Mouse (Mus musculus) heart, embryonic 14.5 days (tissue): ENCODE data around the gene Abcc8. TPM values are rescaled to one million over a fixed set of nuclear protein-coding genes. Genes with fewer than 3 reads are reported as not detected.

Experiments used
- ATAC-seq: fragments of 200-750 bp; cut with Nextera tagmentation; 2 replicates; pipeline ENCODE4 v1.8.0; 2017; ENCODE audit warnings: low read depth, moderate TSS enrichment; ENCODE audit not compliant: insufficient number of reproducible peaks, insufficient read depth, low FRiP score
- H3K27ac ChIP-seq, 2 experiments: fragments of 200-500 bp in 1 of 2; fragments of 300-500 bp in 1 of 2; sonication (generic) in 1 of 2; replicated peaks in 1 of 2; 2 replicates each; pipeline ENCODE4 v1.5.1; 2012 to 2014; ENCODE audit warnings: low read depth in 2 of 2, low read length in 2 of 2, control low read depth in 1 of 2, mild to moderate bottlenecking in 1 of 2, mixed read lengths in 1 of 2; ENCODE audit not compliant: control insufficient read depth in 1 of 2, insufficient read depth in 1 of 2
- H3K27me3 ChIP-seq: fragments of 300-500 bp; sonication (generic); 2 replicates; pipeline ENCODE4 v1.6.1; 2014; ENCODE audit warnings: mild to moderate bottlenecking, low read length, control low read depth; ENCODE audit not compliant: control insufficient read depth, insufficient read depth
- H3K36me3 ChIP-seq: fragments of 300-500 bp; sonication (generic); 2 replicates; pipeline ENCODE4 v1.6.1; 2014; ENCODE audit warnings: mild to moderate bottlenecking, control low read depth, low read length, mixed read lengths; ENCODE audit not compliant: control insufficient read depth, insufficient read depth
- H3K4me1 ChIP-seq, 2 experiments: fragments of 200-500 bp in 1 of 2; fragments of 300-500 bp in 1 of 2; sonication (generic) in 1 of 2; 2 replicates each; pipeline ENCODE4 v1.6.1; 2012 to 2014; ENCODE audit warnings: low read length in 2 of 2, control low read depth in 1 of 2, mixed read lengths in 1 of 2; ENCODE audit not compliant: control insufficient read depth in 2 of 2, insufficient read depth in 2 of 2
- H3K4me2 ChIP-seq: fragments of 300-500 bp; sonication (generic); 2 replicates; pipeline ENCODE4 v1.6.1; 2014; ENCODE audit warnings: mild to moderate bottlenecking, low read length
- H3K4me3 ChIP-seq, 2 experiments: fragments of 200-500 bp in 1 of 2; fragments of 300-500 bp in 1 of 2; sonication (generic) in 1 of 2; 2 replicates each; pipeline ENCODE4 v1.5.1; 2012 to 2014; ENCODE audit warnings: low read length in 2 of 2, mild to moderate bottlenecking in 2 of 2, control low read depth in 1 of 2, low read depth in 1 of 2, moderate library complexity in 1 of 2; ENCODE audit not compliant: control insufficient read depth in 1 of 2, insufficient read depth in 1 of 2
- H3K9ac ChIP-seq: fragments of 300-500 bp; sonication (generic); 2 replicates; pipeline ENCODE4 v1.6.1; 2014; ENCODE audit warnings: mild to moderate bottlenecking, low read length
- H3K9me3 ChIP-seq: fragments of 300-500 bp; sonication (generic); 2 replicates; pipeline ENCODE4 v1.6.1; 2016; ENCODE audit warnings: low read length, control low read depth; ENCODE audit not compliant: control insufficient read depth
- WGBS: fragments of 180-500 bp; shearing (Covaris S2); extraction: QIAGEN DNeasy Blood & Tissue Kit; methylation state at CpG from one replicate; pipeline ENCODE4 v1.1.7; 2014; 5-methylcytosine and 5-hydroxymethylcytosine counted together
- polyA plus RNA-seq: library from polyadenylated mRNA; unstranded; fragments of >200 nt; fragmentation: Nextera tagmentation; extraction: Ambion mirVana; gene quantifications from 2 replicates; pipeline ENCODE4 v1.2.1, GENCODE M21; 2014

Abcc8 gene
- polyA plus RNA-seq, 1 experiment from 2014 or later, result 18.8 TPM

DNA sequence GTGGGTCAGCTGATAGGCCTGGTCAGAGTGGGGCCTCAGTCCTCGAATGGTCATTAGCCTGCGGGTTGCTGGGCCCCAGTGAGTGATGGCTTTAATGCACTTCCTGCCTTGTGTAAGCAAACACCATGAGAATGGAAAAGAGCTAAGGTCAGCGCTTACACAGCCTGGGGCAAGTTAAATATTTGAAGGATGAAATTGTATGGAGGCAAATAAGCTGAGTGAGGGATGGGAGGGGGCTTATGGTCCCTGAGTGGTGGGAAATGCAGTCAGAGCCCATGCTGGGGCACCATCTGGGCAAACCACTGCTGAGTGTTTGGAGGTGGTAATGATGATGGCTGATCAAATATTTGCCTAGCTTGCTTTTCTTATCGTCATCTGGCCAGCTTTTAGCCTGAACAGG, 56.9 kb downstream of the Abcc8 start:
- peaks cover 5% of the 10 kb centered on the region; the same call in 1 of the 2 replicates for H3K9me3 ChIP-seq
- no peak overlapping the region for H3K4me2 ChIP-seq
- no peak overlapping the region for H3K9ac ChIP-seq
- ATAC-seq, result no peak
- peaks cover 12 to 18% of the 10 kb centered on the region in 2 experiments for H3K4me1 ChIP-seq
- WGBS, result 84% methylated on average over 4 of the region's 4 CpGs
- no peaks in the 10 kb centered on the region for H3K36me3 ChIP-seq
- H3K27ac ChIP-seq, result no peak overlapping the region
- H3K4me3 ChIP-seq, result no peak overlapping the region
- H3K27me3 ChIP-seq, result 0 out of 2 replicates have a peak, but pooled peaks cover 3% of the 10 kb centered on the region

- 60% methylated on average over 16 of the region's 16 CpGs for WGBS
- Histone ChIP-seq H3K27ac (no peak overlapping the region; a peak in 1 of 4 replicates), H3K27me3 (no peaks in the 10 kb centered on the region), H3K4me3 (no peak overlapping the region), H3K36me3 (no peaks in the 10 kb centered on the region), H3K4me2 (no peak overlapping the region), H3K4me1 (peaks cover 38 to 39% of the 10 kb centered on the region in 2 experiments), H3K9ac (no peak overlapping the region), H3K9me3 (peaks cover 4% of the 10 kb centered on the region)
- ATAC-seq, result no peak
These were observed 62.8 kb downstream of the Abcc8 start for GRCm38 (mm10) chr7:46117035-46117434.

- H3K27me3 ChIP-seq, result no peaks in the 10 kb centered on the region
- H3K4me1 ChIP-seq, result peaks cover 45 to 48% of the 10 kb centered on the region in 2 experiments
- no peak overlapping the region for H3K4me2 ChIP-seq
- ATAC-seq, result peak; percentile 49; the same call in 1 of the 2 replicates
- peaks cover 3% of the 10 kb centered on the region; the same call in 1 of the 2 replicates for H3K9me3 ChIP-seq
- H3K9ac ChIP-seq, result no peak overlapping the region
- H3K4me3 ChIP-seq, result no peak overlapping the region
- H3K27ac ChIP-seq, result peak overlapping the region; percentile 55 to 62
- WGBS, result 14% methylated on average over 10 of the region's 10 CpGs
- no peaks in the 10 kb centered on the region for H3K36me3 ChIP-seq
These were observed 63.7 kb downstream of the Abcc8 start for GRCm38 (mm10) chr7:46116118-46116581.

- Histone ChIP-seq H3K27ac (0 out of 4 replicates have a peak overlapping the region, but pooled peaks of 1 of the 2 experiments have one; percentile 31), H3K4me3 (no peak overlapping the region), H3K9me3 (peaks cover 3% of the 10 kb centered on the region; the same call in 1 of the 2 replicates), H3K9ac (no peak overlapping the region), H3K36me3 (no peaks in the 10 kb centered on the region), H3K4me2 (no peak overlapping the region), H3K27me3 (no peaks in the 10 kb centered on the region), H3K4me1 (peaks cover 49 to 52% of the 10 kb centered on the region in 2 experiments)
- ATAC-seq, result no peak
- 60% methylated on average over 3 of the region's 3 CpGs for WGBS
These were observed 66.4 kb downstream of the Abcc8 start for GRCm38 (mm10) chr7:46113435-46113834.

DNA sequence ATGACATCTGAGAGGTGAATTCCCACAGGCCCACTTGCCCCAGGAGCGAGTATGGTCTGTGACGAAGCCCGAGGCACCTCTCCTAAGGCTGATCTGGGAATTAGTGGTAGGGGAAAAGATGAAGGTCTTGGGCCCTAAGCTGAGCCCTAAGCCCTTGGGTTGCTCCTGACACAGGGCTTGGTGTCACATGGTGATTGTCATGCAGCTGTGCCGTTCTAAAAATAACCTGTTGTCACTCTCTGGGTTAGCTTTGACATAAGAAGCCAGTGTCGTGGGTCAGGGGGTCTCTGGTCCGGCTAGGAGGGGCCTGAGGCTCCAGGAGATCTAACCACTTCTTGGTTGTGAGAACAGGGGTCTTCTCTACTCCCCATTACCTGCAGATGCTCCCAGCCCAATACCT, 67.9 kb downstream of the Abcc8 start:
- Histone ChIP-seq H3K4me1 (peaks cover 45 to 48% of the 10 kb centered on the region in 2 experiments), H3K9ac (peak overlapping the region; percentile 48), H3K27ac (peak overlapping the region; percentile 49 to 65), H3K36me3 (no peaks in the 10 kb centered on the region), H3K4me2 (peak overlapping the region; percentile 16), H3K4me3 (no peak overlapping the region), H3K9me3 (no peaks in the 10 kb centered on the region), H3K27me3 (no peaks in the 10 kb centered on the region)
- ATAC-seq, result no peak
- WGBS, result 36% methylated on average over 6 of the region's 6 CpGs

GRCm38 (mm10) chr7:46111212-46111817, 68.5 kb downstream of the Abcc8 start:
- no peaks in the 10 kb centered on the region for H3K9me3 ChIP-seq
- 69% methylated on average over 15 of the region's 15 CpGs for WGBS
- peak overlapping the region; percentile 49 to 65; a peak in 3 of 4 replicates for H3K27ac ChIP-seq
- H3K4me1 ChIP-seq, result peaks cover 38 to 42% of the 10 kb centered on the region in 2 experiments
- H3K4me2 ChIP-seq, result 0 out of 2 replicates have a peak overlapping the region, but pooled peaks have one; percentile 16
- no peaks in the 10 kb centered on the region for H3K27me3 ChIP-seq
- no peak overlapping the region for H3K4me3 ChIP-seq
- ATAC-seq, result no peak
- no peaks in the 10 kb centered on the region for H3K36me3 ChIP-seq
- peak overlapping the region; percentile 48 for H3K9ac ChIP-seq

- Histone ChIP-seq H3K4me2 (no peak overlapping the region), H3K4me1 (peaks cover 28 to 31% of the 10 kb centered on the region in 2 experiments), H3K4me3 (no peak overlapping the region), H3K27me3 (no peaks in the 10 kb centered on the region), H3K27ac (no peak overlapping the region), H3K36me3 (no peaks in the 10 kb centered on the region), H3K9me3 (no peaks in the 10 kb centered on the region), H3K9ac (no peak overlapping the region)
- WGBS, result 81% methylated on average over 3 of the region's 3 CpGs
- no peak for ATAC-seq
These were observed 69.8 kb downstream of the Abcc8 start for GRCm38 (mm10) chr7:46110079-46110478.
